Mouse (Mus musculus) G1E (cell line): ENCODE data around the gene 3110021N24Rik. TPM values are rescaled to one million over a fixed set of nuclear protein-coding genes. Genes with fewer than 3 reads are reported as not detected.
"Not testable (repeated sequence)": the region's sequence is repeated elsewhere in the genome, so short reads cannot be mapped to it uniquely, and the experiment has no call there.

Experiments
- ATAC-seq: 2 replicates; pipeline ENCODE4 v1.8.0; 2016; ENCODE audit warnings: mild to moderate bottlenecking; ENCODE audit not compliant: insufficient number of reproducible peaks, poor library complexity, low FRiP score, severe bottlenecking; ENCODE audit errors: extremely low read depth
- DNase-seq: peaks from one replicate; pipeline ENCODE4 v3.0.0; 2012; ENCODE audit warnings: low spot score
- H3K27me3 ChIP-seq: 2 replicates; pipeline ENCODE4 v1.6.1; 2012; ENCODE audit warnings: mild to moderate bottlenecking, low read length, inconsistent platforms; ENCODE audit not compliant: insufficient read depth
- H3K36me3 ChIP-seq: replicated peaks from 2 replicates; pipeline ENCODE3; 2012; ENCODE audit warnings: mild to moderate bottlenecking, inconsistent platforms
- H3K4me1 ChIP-seq: 2 replicates; pipeline ENCODE4 v1.6.1; 2012; ENCODE audit warnings: low read depth, low read length, inconsistent platforms, mixed read lengths; ENCODE audit not compliant: insufficient read depth
- H3K4me3 ChIP-seq: 2 replicates; pipeline ENCODE4 v1.5.1; 2012; ENCODE audit warnings: low read depth, mild to moderate bottlenecking, inconsistent platforms, low read length, moderate library complexity, mixed read lengths
- H3K9me3 ChIP-seq: replicated peaks from 2 replicates; pipeline ENCODE4 v1.6.1; 2012; ENCODE audit warnings: inconsistent platforms
- CTCF ChIP-seq: IDR thresholded peaks from 2 replicates; pipeline ENCODE4 v1.5.1; 2012; ENCODE audit warnings: low read depth, low read length, inconsistent platforms, mixed read lengths
- GATA1 ChIP-seq: IDR thresholded peaks from 2 replicates; pipeline ENCODE4 v1.6.1; 2012; ENCODE audit warnings: borderline replicate concordance, low read length, inconsistent platforms, mixed read lengths
- GATA2 ChIP-seq: IDR thresholded peaks from 2 replicates; pipeline ENCODE4 v1.6.1; 2012; ENCODE audit warnings: low read depth, low read length, inconsistent platforms, borderline replicate concordance
- POLR2AphosphoS5 ChIP-seq: IDR thresholded peaks from 2 replicates; pipeline ENCODE4 v1.6.1; 2012; ENCODE audit warnings: low read depth, low read length, inconsistent platforms; ENCODE audit not compliant: insufficient replicate concordance
- TAL1 ChIP-seq: conservative IDR thresholded peaks from 2 replicates; pipeline ENCODE4 v1.6.1; 2012; ENCODE audit warnings: low read depth, low read length, inconsistent platforms, mixed read lengths
- polyA plus RNA-seq: library from polyadenylated mRNA; stranded (reverse); fragments of >175 nt; gene quantifications from 2 replicates; pipeline ENCODE4 v1.2.3, GENCODE M21; 2012
- total RNA-seq, 2 experiments: library from RNA; stranded (forward) in 1 of 2; stranded (reverse) in 1 of 2; fragments of 200-1000 nt in 1 of 2; fragments of >200 nt in 1 of 2; fragmentation: Nextera tagmentation in 1 of 2; gene quantifications; 2 replicates each; pipeline ENCODE4 v1.2.3; 2014 to 2017

The 3110021N24Rik gene
- total RNA-seq (2014; fragmentation: Nextera tagmentation) (not detected in 2 replicates), total RNA-seq (2017) (0.05 TPM in 1 of 2 replicates, not detected in the other), polyA plus RNA-seq (not detected in 2 replicates)

DNA sequence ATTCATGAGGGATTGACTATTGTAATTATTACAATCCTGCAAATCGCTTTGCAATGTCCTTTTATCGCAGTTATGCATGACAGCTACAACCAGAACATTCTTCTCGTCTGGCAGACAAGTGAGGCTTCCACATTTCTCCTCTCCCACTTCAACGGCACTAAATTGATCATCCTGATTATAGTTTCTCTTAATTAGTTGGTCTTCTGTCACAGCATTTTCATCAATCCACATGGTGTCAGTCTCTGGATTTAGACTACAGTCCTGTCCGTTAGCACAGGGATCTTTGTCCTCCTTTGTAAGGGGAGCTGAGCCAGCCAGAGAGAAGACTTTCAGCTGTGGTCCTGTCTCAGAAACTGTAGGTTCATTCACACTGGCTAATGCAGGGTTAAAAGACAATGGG, at the start of gene 3110021N24Rik:
Gene 3110021N24Rik (plus strand): TSS at position 301 of the 400 bp plus-strand sequence.
- H3K9me3 ChIP-seq, result no peaks in the 10 kb centered on the region
- H3K4me3 ChIP-seq, result no peak within 1 kb of the TSS
- no peak for ATAC-seq
- no peak for DNase-seq
- no peaks in the 10 kb centered on the region for H3K36me3 ChIP-seq
- TF ChIP-seq CTCF (no peak), GATA1 (no peak), POLR2AphosphoS5 (no peak), GATA2 (no peak), TAL1 (no peak)
- no peaks in the 10 kb centered on the region for H3K4me1 ChIP-seq
- H3K27me3 ChIP-seq, result peaks cover 3% of the 10 kb centered on the region; the same call in 1 of the 2 replicates

DNA sequence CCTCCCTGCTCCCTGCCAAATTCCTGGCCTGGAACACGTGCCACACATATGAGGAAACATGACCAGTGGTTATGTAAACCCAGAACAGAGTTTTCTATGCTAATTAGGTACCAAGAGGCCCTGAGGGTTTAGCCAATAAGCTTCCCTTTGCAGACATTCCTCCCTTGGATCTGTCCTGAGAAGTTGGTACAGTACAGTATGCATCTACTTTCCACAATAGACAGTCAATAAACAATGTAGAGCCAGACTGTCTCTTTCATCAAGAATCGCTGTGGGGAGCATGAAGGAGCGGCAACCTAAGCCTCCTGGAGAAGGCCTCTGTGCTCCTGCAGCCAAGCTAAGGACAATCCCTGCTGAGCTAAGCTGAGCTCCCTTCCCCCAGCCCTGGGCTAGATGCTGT, 33.3 kb upstream of the 3110021N24Rik start:
- no peaks in the 10 kb centered on the region for H3K9me3 ChIP-seq
- DNase-seq, result no peak
- peaks cover 19% of the 10 kb centered on the region for H3K27me3 ChIP-seq
- no peak overlapping the region for H3K4me3 ChIP-seq
- no peak for ATAC-seq
- TF ChIP-seq POLR2AphosphoS5, result no peak
- TF ChIP-seq GATA2, result no peak
- no peak for TF ChIP-seq TAL1
- TF ChIP-seq CTCF, result no peak
- no peak for TF ChIP-seq GATA1
- H3K36me3 ChIP-seq, result no peaks in the 10 kb centered on the region
- no peaks in the 10 kb centered on the region for H3K4me1 ChIP-seq

DNA sequence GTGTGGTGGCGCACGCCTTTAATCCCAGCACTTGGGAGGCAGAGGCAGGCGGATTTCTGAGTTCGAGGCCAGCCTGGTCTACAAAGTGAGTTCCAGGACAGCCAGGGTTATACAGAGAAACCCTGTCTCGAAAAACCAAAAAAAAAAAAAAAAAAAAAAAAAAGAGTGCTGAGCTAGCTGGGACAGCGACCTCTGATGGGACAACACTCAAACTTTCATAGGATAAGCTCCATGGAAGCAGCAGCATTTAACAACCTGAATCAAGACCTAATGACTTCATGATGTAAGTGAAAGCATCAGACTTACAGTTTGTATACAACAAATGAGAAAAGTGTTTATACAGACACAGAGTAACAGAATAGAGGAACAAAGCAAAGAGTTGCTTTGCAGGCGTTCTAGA, 32.4 kb upstream of the 3110021N24Rik start:
- H3K4me1 ChIP-seq, ATAC-seq, DNase-seq, H3K9me3 ChIP-seq, H3K4me3 ChIP-seq, H3K36me3 ChIP-seq: not testable (repeated sequence)
- H3K27me3 ChIP-seq, result peaks cover 17% of the 10 kb centered on the region

DNA sequence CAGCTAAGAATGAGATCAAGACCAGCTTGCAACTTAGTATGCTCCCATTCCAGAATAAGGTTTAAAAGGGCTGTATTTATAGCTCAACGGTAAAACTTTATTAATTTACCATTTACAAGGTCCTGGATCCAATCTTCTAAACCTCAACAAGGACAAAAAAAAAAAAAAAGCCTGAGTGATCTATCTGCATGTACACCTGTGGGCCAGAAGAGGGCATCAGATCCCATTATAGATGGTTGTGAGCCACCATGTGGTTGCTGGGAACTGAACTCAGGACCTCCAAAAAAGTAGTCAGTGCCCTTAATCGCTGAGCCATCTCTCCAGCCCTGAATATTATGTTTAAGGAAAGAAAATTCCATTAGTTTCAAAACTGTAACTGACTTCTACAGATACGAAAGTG, 29.0 kb upstream of the 3110021N24Rik start:
- no peak for TF ChIP-seq CTCF
- TF ChIP-seq POLR2AphosphoS5, result no peak
- TF ChIP-seq GATA2, result no peak
- no peak for TF ChIP-seq TAL1
- TF ChIP-seq GATA1, result no peak
- ATAC-seq (no peak), DNase-seq (no peak)
- no peaks in the 10 kb centered on the region for H3K9me3 ChIP-seq
- peaks cover 21% of the 10 kb centered on the region for H3K27me3 ChIP-seq
- H3K4me3 ChIP-seq, result no peak overlapping the region
- no peaks in the 10 kb centered on the region for H3K36me3 ChIP-seq
- no peaks in the 10 kb centered on the region; the same call in 1 of the 2 replicates for H3K4me1 ChIP-seq

DNA sequence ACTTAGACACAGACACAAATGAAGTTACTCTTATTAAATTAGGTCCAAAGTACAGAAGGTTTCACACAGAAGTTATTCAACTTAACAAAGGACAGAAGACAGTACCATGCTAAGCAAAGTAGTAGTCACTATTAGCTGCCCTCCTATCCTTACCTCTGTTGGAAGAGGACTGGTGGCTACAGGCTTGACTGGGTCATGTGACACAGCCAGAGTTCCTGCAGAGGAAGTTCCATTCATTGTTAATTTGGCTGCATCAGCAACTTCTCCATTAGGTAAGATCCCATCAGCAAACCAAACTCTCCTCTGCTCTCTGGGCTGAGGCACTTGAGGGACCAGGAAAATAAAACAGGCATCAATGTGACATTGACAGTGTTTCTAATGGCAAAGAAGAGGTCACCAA, 28.0 kb upstream of the 3110021N24Rik start:
- H3K9me3 ChIP-seq, result no peaks in the 10 kb centered on the region
- H3K4me3 ChIP-seq, result no peak overlapping the region
- H3K27me3 ChIP-seq, result peaks cover 14% of the 10 kb centered on the region
- ATAC-seq (no peak), DNase-seq (no peak)
- TF ChIP-seq GATA1, result no peak
- TF ChIP-seq TAL1, result no peak
- TF ChIP-seq GATA2, result no peak
- TF ChIP-seq POLR2AphosphoS5, result no peak
- TF ChIP-seq CTCF, result no peak
- no peaks in the 10 kb centered on the region; the same call in 1 of the 2 replicates for H3K4me1 ChIP-seq
- H3K36me3 ChIP-seq, result no peaks in the 10 kb centered on the region

DNA sequence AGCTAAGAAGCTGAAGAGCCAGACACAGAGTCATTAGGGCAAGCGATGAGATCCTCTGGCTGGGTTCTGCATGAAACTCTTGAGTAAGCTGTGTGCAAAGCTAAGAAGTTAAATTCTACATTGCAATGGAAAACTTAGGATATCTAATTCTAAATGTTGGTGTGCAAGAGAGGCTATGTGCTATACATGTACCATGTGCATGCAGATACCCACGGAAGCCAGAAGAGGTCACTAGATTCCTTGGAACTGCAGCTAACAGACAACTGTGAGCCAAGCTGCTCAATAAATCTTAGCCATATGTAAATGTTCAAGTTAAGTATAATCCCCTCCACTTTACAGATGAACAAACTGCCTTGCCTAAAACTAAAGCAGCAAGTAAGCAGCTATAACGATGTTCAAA, 22.5 kb upstream of the 3110021N24Rik start:
- TF ChIP-seq GATA1, result no peak
- TF ChIP-seq GATA2, result no peak
- TF ChIP-seq CTCF, result peak; percentile 50; the same call in 1 of the 2 replicates
- DNase-seq (no peak), ATAC-seq (no peak)
- peaks cover 8% of the 10 kb centered on the region for H3K27me3 ChIP-seq
- no peak overlapping the region for H3K4me3 ChIP-seq
- no peaks in the 10 kb centered on the region; the same call in 1 of the 2 replicates for H3K4me1 ChIP-seq
- no peaks in the 10 kb centered on the region for H3K9me3 ChIP-seq
- H3K36me3 ChIP-seq, result no peaks in the 10 kb centered on the region

DNA sequence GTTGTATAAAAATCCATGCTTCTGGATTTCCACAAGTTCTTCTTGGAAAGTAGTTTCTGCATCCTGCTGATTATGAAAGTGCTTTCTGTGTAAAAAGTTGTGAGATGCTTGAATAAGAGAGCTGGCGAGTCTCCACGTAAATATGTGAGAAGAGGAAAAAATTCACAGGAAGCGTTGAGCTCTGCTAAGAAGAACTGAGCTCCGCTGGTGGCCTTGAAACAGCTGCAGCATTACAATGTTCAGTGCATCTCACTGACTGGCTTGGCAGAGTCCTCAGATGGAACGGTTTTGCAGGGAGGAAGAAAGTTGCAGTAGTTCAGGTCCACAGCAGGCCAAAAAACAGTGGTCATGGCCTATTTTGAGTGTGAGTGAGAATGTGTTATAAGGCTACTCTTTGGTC, 11.2 kb upstream of the 3110021N24Rik start:
- ATAC-seq (no peak), DNase-seq (no peak)
- Histone ChIP-seq H3K27me3 (no peaks in the 10 kb centered on the region; the same call in 1 of the 2 replicates), H3K9me3 (no peaks in the 10 kb centered on the region), H3K36me3 (no peaks in the 10 kb centered on the region), H3K4me3 (no peak overlapping the region), H3K4me1 (no peaks in the 10 kb centered on the region)
- no peak for TF ChIP-seq GATA2
- no peak for TF ChIP-seq CTCF
- no peak for TF ChIP-seq GATA1
- no peak for TF ChIP-seq POLR2AphosphoS5
- TF ChIP-seq TAL1, result no peak
